Mouse (Mus musculus): ENCODE results near the gene Cdx2. TPM values are rescaled to one million over a fixed set of nuclear protein-coding genes. Genes with fewer than 3 reads are reported as not detected.

Gene Cdx2
- polyA plus RNA-seq, 1 experiment from 2014 or later, result not detected

GRCm38 (mm10) chr5:147260778-147261177 is 46.3 kb downstream of the Cdx2 start:
- 78% methylated on average over 4 of the region's 4 CpGs for WGBS (ENCODE audit: insufficient replicate concordance)
- no peaks in the 10 kb centered on the region for H3K9me3 ChIP-seq (replicated peaks; ENCODE audit: control insufficient read depth, low read length)
- peaks cover 12% of the 10 kb centered on the region for H3K27me3 ChIP-seq (ENCODE audit: control insufficient read depth, insufficient read depth, low read length)

DNA sequence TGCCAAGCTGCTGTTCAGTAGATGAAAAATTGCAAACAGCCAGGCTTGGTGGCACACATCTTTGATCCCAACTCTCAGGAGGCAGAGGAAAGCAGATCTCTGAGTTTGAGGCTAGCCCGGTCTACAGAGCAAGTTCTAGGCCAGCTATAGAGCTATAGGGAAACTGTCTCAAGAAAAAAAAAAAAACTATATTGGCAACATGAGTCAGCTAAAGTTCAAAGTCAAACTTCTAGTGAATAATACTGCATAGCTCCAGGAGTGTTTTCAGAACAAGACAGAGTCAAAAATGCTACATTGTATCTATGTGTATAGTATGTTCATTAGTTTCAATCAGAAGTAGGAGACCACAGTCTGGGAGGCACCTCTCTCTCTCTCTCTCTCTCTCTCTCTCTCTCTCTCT is 46.9 kb downstream of the Cdx2 start:
- no peaks in the 10 kb centered on the region for H3K9me3 ChIP-seq (replicated peaks; ENCODE audit: control insufficient read depth, low read length)
- no peak overlapping the region for H3K27ac ChIP-seq (ENCODE audit: low read depth, low read length)
- no peak overlapping the region for H3K9ac ChIP-seq (ENCODE audit: low read depth, low read length)
- no peak overlapping the region for H3K4me2 ChIP-seq
- H3K27me3 ChIP-seq (ENCODE audit: control insufficient read depth, insufficient read depth, low read length), result peaks cover 7% of the 10 kb centered on the region
- ATAC-seq (replicated peaks; ENCODE audit: insufficient number of reproducible peaks, low FRiP score, low TSS enrichment), result no peak
- H3K4me1 ChIP-seq (ENCODE audit: control insufficient read depth, insufficient read depth, low read length), result no peaks in the 10 kb centered on the region
- H3K4me3 ChIP-seq (ENCODE audit: low read depth, low read length), result no peak overlapping the region
- WGBS (ENCODE audit: insufficient replicate concordance), result 82% methylated on average over 1 of the region's 1 CpGs
- H3K36me3 ChIP-seq (ENCODE audit: control insufficient read depth, insufficient read depth, low read length), result no peaks in the 10 kb centered on the region

More at GRCm38 (mm10) chr5:147260778-147261177, 46.3 kb downstream of the Cdx2 start:
- no peak for ATAC-seq (replicated peaks; ENCODE audit: insufficient number of reproducible peaks, low FRiP score, low TSS enrichment)
- Histone ChIP-seq H3K36me3 (ENCODE audit: control insufficient read depth, insufficient read depth, low read length) (no peaks in the 10 kb centered on the region), H3K4me3 (ENCODE audit: low read depth, low read length) (no peak overlapping the region), H3K27ac (ENCODE audit: low read depth, low read length) (no peak overlapping the region), H3K9ac (ENCODE audit: low read depth, low read length) (no peak overlapping the region), H3K4me2 (no peak overlapping the region), H3K4me1 (ENCODE audit: control insufficient read depth, insufficient read depth, low read length) (no peaks in the 10 kb centered on the region)

Small RNAs within 50 kb of the gene (microRNA-seq; reads per million reads assigned to microRNA genes)
- not detected for gene Mir7k (ENCODE audit: borderline number of aligned reads)

Other genes starting within 250 kb of the Cdx2 start
- gene Lnx2, start 230.7 kb downstream of the Cdx2 start, polyA plus RNA-seq (2014; fragmentation: Nextera tagmentation; extraction: Ambion mirVana), result 9.4 and 11.0 TPM in 2 replicates
- 103 TPM in 2 replicates for gene Polr1d, start 230.2 kb downstream of the Cdx2 start, polyA plus RNA-seq (2014; fragmentation: Nextera tagmentation; extraction: Ambion mirVana)
- not detected in 2 replicates for gene Gsx1, start 118.6 kb downstream of the Cdx2 start, polyA plus RNA-seq (2014; fragmentation: Nextera tagmentation; extraction: Ambion mirVana)
- not detected in 2 replicates for gene Pdx1, start 37.3 kb downstream of the Cdx2 start, polyA plus RNA-seq (2014; fragmentation: Nextera tagmentation; extraction: Ambion mirVana)
- not detected in 2 replicates for gene Urad, start 15.2 kb upstream of the Cdx2 start, polyA plus RNA-seq (2014; fragmentation: Nextera tagmentation; extraction: Ambion mirVana)
- gene Flt3, start 93.2 kb upstream of the Cdx2 start, polyA plus RNA-seq (2014; fragmentation: Nextera tagmentation; extraction: Ambion mirVana), result 0.10 TPM in 2 replicates
- gene Pan3, start 122.9 kb upstream of the Cdx2 start, polyA plus RNA-seq (2014; fragmentation: Nextera tagmentation; extraction: Ambion mirVana), result 43.7 and 54.9 TPM in 2 replicates